Mouse (Mus musculus): Measurements from ENCODE around the gene Zfp503. TPM values are rescaled to one million over a fixed set of nuclear protein-coding genes. Genes with fewer than 3 reads are reported as not detected.

Zfp503 gene
- total RNA-seq, 2 experiments from 2014 or later = 9.1 to 15.6 TPM

- no peak for DNase-seq
These were observed 4.1 kb upstream of the Zfp503 start for GRCm38 (mm10) chr14:21993251-21994060.

- no peak for DNase-seq
These were observed 3.0 kb upstream of the Zfp503 start for GRCm38 (mm10) chr14:21992321-21992885.

GRCm38 (mm10) chr14:21991856-21992255 is 2.5 kb upstream of the Zfp503 start:
- no peak for DNase-seq

GRCm38 (mm10) chr14:21991251-21991780 is 1.9 kb upstream of the Zfp503 start:
- peak; percentile 59 for DNase-seq

- DNase-seq = no peak
These were observed 1.1 kb upstream of the Zfp503 start for GRCm38 (mm10) chr14:21990321-21991021.

GRCm38 (mm10) chr14:21988577-21989290 is 667 bp downstream of the Zfp503 start:
- no peak for DNase-seq

GRCm38 (mm10) chr14:21987660-21988576 is 1.5 kb downstream of the Zfp503 start:
- peak; percentile 97 for DNase-seq

GRCm38 (mm10) chr14:21986733-21987659 is 2.4 kb downstream of the Zfp503 start:
- DNase-seq = no peak

- DNase-seq = peak; percentile 87
These were observed 3.2 kb downstream of the Zfp503 start for GRCm38 (mm10) chr14:21985981-21986732.

- peak; percentile 57 for DNase-seq
These were observed 3.9 kb downstream of the Zfp503 start for GRCm38 (mm10) chr14:21985426-21985931.

GRCm38 (mm10) chr14:21984757-21985425 is 4.5 kb downstream of the Zfp503 start:
- DNase-seq = peak; percentile 42

GRCm38 (mm10) chr14:21983950-21984730 is 5.3 kb downstream of the Zfp503 start:
- no peak for DNase-seq

- no peak for DNase-seq
These were observed 6.0 kb downstream of the Zfp503 start for GRCm38 (mm10) chr14:21983311-21983949.

GRCm38 (mm10) chr14:21982592-21983310 is 6.7 kb downstream of the Zfp503 start:
- peak; percentile 53 for DNase-seq

GRCm38 (mm10) chr14:21982096-21982591 is 7.3 kb downstream of the Zfp503 start:
- DNase-seq = no peak

GRCm38 (mm10) chr14:21981462-21981861 is 7.9 kb downstream of the Zfp503 start:
- DNase-seq = peak; percentile 64
